Mouse (Mus musculus) liver, embryonic 14.5 days (tissue): Measurements from ENCODE around the gene Snx27. TPM values are rescaled to one million over a fixed set of nuclear protein-coding genes. Genes with fewer than 3 reads are reported as not detected.

Experiments used
- ATAC-seq: fragments of 200-750 bp; cut with Nextera tagmentation; 2 replicates; pipeline ENCODE4 v1.8.0; 2017; ENCODE audit warnings: moderate number of reproducible peaks, mild to moderate bottlenecking, moderate library complexity; ENCODE audit not compliant: insufficient read depth
- DNase-seq, 3 experiments: peaks; one replicate each; pipeline ENCODE4 v3.0.0-alpha.2; 2012 to 2013; ENCODE audit warnings: low read depth in 3 of 3, low spot score in 3 of 3
- H3K27ac ChIP-seq: fragments of 300-500 bp; sonication (generic); 2 replicates; pipeline ENCODE4 v1.5.1; 2014; ENCODE audit warnings: moderate library complexity, mild to moderate bottlenecking, control low read depth, inconsistent platforms
- H3K27me3 ChIP-seq: fragments of 300-500 bp; sonication (generic); 2 replicates; pipeline ENCODE4 v1.6.1; 2014; ENCODE audit warnings: mild to moderate bottlenecking, low read length, moderate library complexity; ENCODE audit not compliant: control insufficient read depth, insufficient read depth
- H3K36me3 ChIP-seq: fragments of 300-500 bp; sonication (generic); replicated peaks from 2 replicates; pipeline ENCODE4 v1.6.1; 2014; ENCODE audit warnings: low read depth; ENCODE audit not compliant: control insufficient read depth, insufficient read depth
- H3K4me1 ChIP-seq, 2 experiments: fragments of 200-500 bp in 1 of 2; fragments of 300-500 bp in 1 of 2; sonication (generic) in 1 of 2; replicated peaks; 2 replicates each; pipeline ENCODE4 v1.6.1; 2012 to 2014; ENCODE audit warnings: antibody characterized with exemption in 1 of 2, inconsistent platforms in 1 of 2, low read length in 1 of 2; ENCODE audit not compliant: control insufficient read depth in 2 of 2, insufficient read depth in 2 of 2
- H3K4me2 ChIP-seq: fragments of 300-500 bp; sonication (generic); 2 replicates; pipeline ENCODE4 v1.6.1; 2014; ENCODE audit warnings: low read depth, mild to moderate bottlenecking, control low read depth, moderate library complexity
- H3K4me3 ChIP-seq, 2 experiments: fragments of 200-500 bp in 1 of 2; fragments of 300-500 bp in 1 of 2; sonication (generic) in 1 of 2; 2 replicates each; pipeline ENCODE4 v1.5.1; 2012 to 2014; ENCODE audit warnings: low read depth in 2 of 2, low read length in 2 of 2, mild to moderate bottlenecking in 2 of 2, control low read depth in 1 of 2, inconsistent platforms in 1 of 2, moderate library complexity in 1 of 2; ENCODE audit not compliant: insufficient read depth in 1 of 2
- H3K9ac ChIP-seq: fragments of 300-500 bp; sonication (generic); replicated peaks from 2 replicates; pipeline ENCODE4 v1.6.1; 2014; ENCODE audit warnings: mild to moderate bottlenecking, control low read depth, moderate library complexity
- H3K9me3 ChIP-seq: fragments of 300-500 bp; sonication (generic); 2 replicates; pipeline ENCODE4 v1.6.1; 2016; ENCODE audit warnings: low read length, mixed read lengths; ENCODE audit not compliant: control insufficient read depth
- CTCF ChIP-seq: IDR thresholded peaks from 2 replicates; pipeline ENCODE4 v1.5.1; 2016; ENCODE audit warnings: antibody characterized with exemption, low read depth, control low read depth
- EP300 ChIP-seq: IDR thresholded peaks from 2 replicates; pipeline ENCODE4 v1.6.1; 2016; ENCODE audit warnings: antibody characterized with exemption, low read depth
- WGBS: fragments of 180-500 bp; shearing (Covaris S2); extraction: QIAGEN DNeasy Blood & Tissue Kit; methylation state at CpG from one replicate; pipeline ENCODE4 v1.1.7; 2014; ENCODE audit not compliant: insufficient replicate concordance; 5-methylcytosine and 5-hydroxymethylcytosine counted together
- polyA plus RNA-seq, 2 experiments: library from polyadenylated mRNA; depleted of rRNA in 1 of 2; stranded (reverse) in 1 of 2; unstranded in 1 of 2; fragments of >200 nt; fragmentation: Nextera tagmentation in 1 of 2; extraction: Ambion mirVana in 1 of 2; gene quantifications; 2 replicates each; pipeline versions ENCODE4 v1.2.1 to v1.2.3; 2012 to 2014

Snx27 gene
- polyA plus RNA-seq, 2 experiments: 5.6 to 9.7 TPM

- 61% methylated on average over 6 of the region's 6 CpGs for WGBS
- Histone ChIP-seq H3K9ac (no peak overlapping the region), H3K36me3 (no peaks in the 10 kb centered on the region), H3K4me1 (no peaks in the 10 kb centered on the region), H3K27ac (no peak overlapping the region), H3K9me3 (no peaks in the 10 kb centered on the region), H3K4me3 (no peak overlapping the region), H3K4me2 (no peak overlapping the region), H3K27me3 (no peaks in the 10 kb centered on the region)
- TF ChIP-seq EP300 (no peak), CTCF (no peak)
- DNase-seq (no peak), ATAC-seq (no peak)
Observed at GRCm38 (mm10) chr3:94487581-94487980, 94.9 kb downstream of the Snx27 start.

GRCm38 (mm10) chr3:94485922-94486321, 96.6 kb downstream of the Snx27 start:
- no peaks in the 10 kb centered on the region for H3K4me1 ChIP-seq
- ATAC-seq (no peak), DNase-seq (no peak)
- H3K36me3 ChIP-seq: no peaks in the 10 kb centered on the region
- no peak overlapping the region for H3K27ac ChIP-seq
- 66% methylated on average over 7 of the region's 7 CpGs for WGBS
- no peak overlapping the region for H3K4me2 ChIP-seq
- H3K9ac ChIP-seq: no peak overlapping the region
- no peaks in the 10 kb centered on the region for H3K9me3 ChIP-seq
- H3K4me3 ChIP-seq: no peak overlapping the region
- TF ChIP-seq EP300 (no peak), CTCF (no peak)
- H3K27me3 ChIP-seq: peaks cover 3% of the 10 kb centered on the region

GRCm38 (mm10) chr3:94483790-94484439, 98.6 kb downstream of the Snx27 start:
- no peak for ATAC-seq
- H3K36me3 ChIP-seq: no peaks in the 10 kb centered on the region
- no peak for DNase-seq
- WGBS: 26% methylated on average over 20 of the region's 20 CpGs
- no peak overlapping the region for H3K9ac ChIP-seq
- H3K4me1 ChIP-seq: no peaks in the 10 kb centered on the region
- H3K4me2 ChIP-seq: no peak overlapping the region
- peaks cover 20% of the 10 kb centered on the region for H3K27me3 ChIP-seq
- no peak overlapping the region for H3K27ac ChIP-seq
- H3K4me3 ChIP-seq: no peak overlapping the region
- TF ChIP-seq EP300: no peak
- no peak for TF ChIP-seq CTCF
- no peaks in the 10 kb centered on the region for H3K9me3 ChIP-seq

- DNase-seq (peak in 1 of 3 experiments; percentile 31), ATAC-seq (no peak)
- Histone ChIP-seq H3K4me2 (no peak overlapping the region), H3K9ac (no peak overlapping the region), H3K4me3 (no peak overlapping the region), H3K36me3 (no peaks in the 10 kb centered on the region), H3K27me3 (peaks cover 24% of the 10 kb centered on the region), H3K9me3 (no peaks in the 10 kb centered on the region), H3K27ac (no peak overlapping the region), H3K4me1 (no peaks in the 10 kb centered on the region; a peak in 1 of 4 replicates)
- TF ChIP-seq EP300 (no peak), CTCF (no peak)
- WGBS: 72% methylated on average over 17 of the region's 17 CpGs
Observed at GRCm38 (mm10) chr3:94482764-94483385, 99.6 kb downstream of the Snx27 start.

DNA sequence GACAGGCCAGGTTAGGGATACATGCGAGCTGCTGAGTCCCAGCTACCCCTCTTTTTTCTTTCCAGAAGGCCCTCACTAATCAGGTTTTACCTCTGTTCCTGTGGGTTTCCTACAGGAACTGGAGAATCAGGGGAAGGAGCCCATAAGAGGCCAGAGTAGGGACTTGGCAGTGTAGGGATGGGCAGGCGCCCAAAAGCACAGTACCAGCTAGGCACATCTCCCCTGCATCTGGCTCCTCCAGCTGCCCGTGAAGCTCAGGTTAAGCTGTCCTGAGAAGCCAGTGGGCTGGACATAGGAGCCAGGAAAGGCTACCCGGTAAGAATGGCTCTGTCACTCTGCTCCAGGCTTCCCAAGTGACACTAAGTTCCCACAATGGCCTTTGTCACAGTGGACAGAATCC, 101.1 kb downstream of the Snx27 start:
- no peak for TF ChIP-seq CTCF
- TF ChIP-seq EP300: no peak
- Histone ChIP-seq H3K9me3 (no peaks in the 10 kb centered on the region), H3K27me3 (peaks cover 24% of the 10 kb centered on the region), H3K36me3 (no peaks in the 10 kb centered on the region), H3K4me1 (peaks cover 0 to 4% of the 10 kb centered on the region in 2 experiments; a peak in 2 of 4 replicates), H3K4me2 (no peak overlapping the region), H3K27ac (no peak overlapping the region), H3K4me3 (no peak overlapping the region), H3K9ac (no peak overlapping the region)
- ATAC-seq: no peak
- DNase-seq: no peak
- WGBS: 54% methylated on average over 4 of the region's 4 CpGs
